Mouse (Mus musculus): ENCODE data around the gene Mgat3.

DNA sequence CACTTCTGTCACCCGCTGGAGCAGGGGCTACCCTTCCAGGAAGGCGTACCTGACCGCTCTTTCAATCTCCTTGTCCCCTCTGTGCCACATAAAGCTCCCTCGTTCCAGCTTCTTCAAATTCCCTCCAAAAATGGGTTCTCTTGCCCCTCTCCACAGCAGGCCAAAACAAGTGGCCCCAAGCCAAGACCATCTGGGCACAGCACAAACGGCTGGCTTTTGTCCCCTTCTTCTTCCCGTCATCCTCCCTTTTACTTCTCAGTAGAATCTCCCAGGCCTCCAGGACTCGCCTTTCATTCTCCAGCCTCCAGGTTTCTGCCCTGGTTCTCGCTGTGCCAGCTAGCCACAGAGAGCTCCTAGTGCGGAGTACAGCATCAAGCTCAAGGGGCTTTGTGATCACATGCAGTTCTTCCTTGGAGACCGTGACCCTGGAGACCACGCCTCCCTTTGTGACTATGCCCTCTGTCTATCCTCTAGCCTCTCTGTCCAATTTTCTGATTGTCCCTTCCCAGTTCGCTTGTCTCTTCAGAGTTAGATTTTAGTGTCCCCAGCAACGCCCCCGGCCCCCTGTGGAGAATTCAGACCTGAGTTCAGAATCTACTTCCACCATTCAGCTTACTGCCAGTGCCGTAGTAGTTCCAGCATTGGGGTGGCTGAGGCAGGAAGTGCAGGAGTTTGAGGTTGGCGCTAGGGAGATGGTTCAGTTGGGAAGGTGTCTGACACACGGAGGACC lies 54.7 kb downstream of the Mgat3 start:
- TF ChIP-seq CTCF (IDR thresholded peaks at IDR 0.05; ENCODE audit: low read depth, low read length): no peak
- no peak for TF ChIP-seq POLR2A (IDR thresholded peaks at IDR 0.05; ENCODE audit: borderline replicate concordance, low read depth, low read length)
